Mouse (Mus musculus): ENCODE data around the gene Dpy19l2. TPM values are rescaled to one million over a fixed set of nuclear protein-coding genes. Genes with fewer than 3 reads are reported as not detected.
"Not testable (repeated sequence)": the region's sequence is repeated elsewhere in the genome, so short reads cannot be mapped to it uniquely, and the experiment has no call there.

Gene Dpy19l2
- total RNA-seq (2015; ENCODE audit: low replicate concordance) = not detected in 2 replicates
- total RNA-seq (2017; ENCODE audit: low replicate concordance) = not detected in 2 replicates

GRCm38 (mm10) chr9:24695700-24696404 lies at the start of gene Dpy19l2:
Gene Dpy19l2 (minus strand): TSS chr9:24696293.
- ATAC-seq (replicated peaks; ENCODE audit: low FRiP score, poor library complexity, severe bottlenecking) = 0 out of 2 replicates have a peak, but pooled peaks have one; percentile 19

GRCm38 (mm10) chr9:24744958-24745357 lies 48.9 kb upstream of the Dpy19l2 start:
- ATAC-seq (replicated peaks; ENCODE audit: low FRiP score, poor library complexity, severe bottlenecking) = peak; percentile 67

- ATAC-seq (replicated peaks; ENCODE audit: low FRiP score, poor library complexity, severe bottlenecking) = no peak
These were observed 5.2 kb upstream of the Dpy19l2 start for GRCm38 (mm10) chr9:24701246-24701645.

- ATAC-seq (replicated peaks; ENCODE audit: low FRiP score, poor library complexity, severe bottlenecking) = no peak
These were observed 299 bp upstream of the Dpy19l2 start for GRCm38 (mm10) chr9:24696405-24696778.

- ATAC-seq (replicated peaks; ENCODE audit: low FRiP score, poor library complexity, severe bottlenecking) = not testable (repeated sequence)
These were observed 58.8 kb downstream of the Dpy19l2 start for GRCm38 (mm10) chr9:24637341-24637740.

- ATAC-seq (replicated peaks; ENCODE audit: low FRiP score, poor library complexity, severe bottlenecking) = no peak
These were observed 71.2 kb downstream of the Dpy19l2 start, which contains the start of gene Cypt4 for GRCm38 (mm10) chr9:24624896-24625295. Gene Cypt4 (plus strand): TSS chr9:24625196.

GRCm38 (mm10) chr9:24538159-24538558 lies 157.9 kb downstream of the Dpy19l2 start:
- no peak for ATAC-seq (replicated peaks; ENCODE audit: low FRiP score, poor library complexity, severe bottlenecking)

- no peak for ATAC-seq (replicated peaks; ENCODE audit: low FRiP score, poor library complexity, severe bottlenecking)
These were observed 179.4 kb downstream of the Dpy19l2 start for GRCm38 (mm10) chr9:24516575-24517139.

GRCm38 (mm10) chr9:24514078-24514469 lies 182.0 kb downstream of the Dpy19l2 start:
- ATAC-seq (replicated peaks; ENCODE audit: low FRiP score, poor library complexity, severe bottlenecking) = no peak

- no peak for ATAC-seq (replicated peaks; ENCODE audit: low FRiP score, poor library complexity, severe bottlenecking)
These were observed 182.6 kb downstream of the Dpy19l2 start for GRCm38 (mm10) chr9:24513290-24514077.

- ATAC-seq (replicated peaks; ENCODE audit: low FRiP score, poor library complexity, severe bottlenecking) = no peak
These were observed 184.0 kb downstream of the Dpy19l2 start for GRCm38 (mm10) chr9:24512121-24512539.

GRCm38 (mm10) chr9:24511371-24512120 lies 184.5 kb downstream of the Dpy19l2 start:
- no peak for ATAC-seq (replicated peaks; ENCODE audit: low FRiP score, poor library complexity, severe bottlenecking)

GRCm38 (mm10) chr9:24508880-24509279 lies 187.2 kb downstream of the Dpy19l2 start:
- no peak for ATAC-seq (replicated peaks; ENCODE audit: low FRiP score, poor library complexity, severe bottlenecking)

Other genes with a start within 250 kb of the Dpy19l2 start
- gene Dpy19l1, start 193.2 kb downstream of the Dpy19l2 start, total RNA-seq (2015; ENCODE audit: low replicate concordance) = 41.1 and 44.3 TPM in 2 replicates
- 36.5 and 41.7 TPM in 2 replicates for gene Dpy19l1, start 193.2 kb downstream of the Dpy19l2 start, total RNA-seq (2017; ENCODE audit: low replicate concordance)
- gene Cypt4, start 71.1 kb downstream of the Dpy19l2 start, total RNA-seq (2015; ENCODE audit: low replicate concordance) = not detected in 2 replicates
- gene Cypt4, start 71.1 kb downstream of the Dpy19l2 start, total RNA-seq (2017; ENCODE audit: low replicate concordance) = not detected in 2 replicates
- not detected in 2 replicates for gene Tbx20, start 78.0 kb upstream of the Dpy19l2 start, total RNA-seq (2015; ENCODE audit: low replicate concordance)
- gene Tbx20, start 78.0 kb upstream of the Dpy19l2 start, total RNA-seq (2017; ENCODE audit: low replicate concordance) = not detected in 2 replicates

Measured in erythroid progenitor cell, adult 5-6 weeks (primary cell).